In genomic region chr13:107587678-107588077, GRCm38 (mm10) we compare ENCODE assay signal across 22 mouse cellular contexts.
A peak's percentile ranks its signal among the peaks of the same experiment; 100 is the strongest.
DNase-seq lines count a peak whose midpoint lies in the region; ATAC-seq lines count a peak whose summit lies in the region.
"Had no signal": no experiment of that assay in that cellular context is flagged by ENCODE, and none has a peak within 500 bp of the region (broad histone marks: within the 10 kb centered on the region; RNA-seq: fewer than 3 reads in every experiment).

No protein-coding gene starts in this region.

- 0 out of 2 replicates have a peak, but pooled peaks have one; percentile 42 for ATAC-seq in forebrain, embryonic 11.5 days (replicated peaks; ENCODE audit: low FRiP score)
- 0 out of 2 replicates have a peak, but pooled peaks have one; percentile 54 for ATAC-seq in kidney, embryonic 16.5 days (ENCODE audit: low FRiP score, low TSS enrichment)
- ATAC-seq: CD4-positive, CD25-positive, alpha-beta regulatory T cell, adult 4 months; hindbrain, embryonic 16.5 days; inflammation-experienced regulatory T-cells, adult 6 months had no signal

- H3K4me1 ChIP-seq in forebrain, embryonic 11.5 days (replicated peaks; ENCODE audit: control insufficient read depth, insufficient read depth, low read length) = peaks cover 2% of the 10 kb centered on the region; the same call in 1 of the 2 replicates
- H3K4me1 ChIP-seq in forebrain, embryonic 10.5 days = peaks cover 35% of the 10 kb centered on the region
- peaks cover 4% of the 10 kb centered on the region; the same call in 1 of the 2 replicates for H3K4me1 ChIP-seq in kidney, embryonic 16.5 days (ENCODE audit: insufficient read depth, low read length)

- DNase-seq in forebrain, embryonic 11.5 days (ENCODE audit: low spot score) = no peak
- DNase-seq in forebrain, embryonic 10.5 days (ENCODE audit: extremely low spot score, low spot score) = no peak
- no peak for DNase-seq in kidney, postnatal 36 days
- DNase-seq in Muller cell, postnatal 12 days (ENCODE audit: inconsistent ontology term) = peak; percentile 44
- peak; percentile 34 for DNase-seq in telencephalon, adult 2 months (ENCODE audit: low read depth, low spot score)
- DNase-seq in testis, postnatal 10 days (ENCODE audit: low spot score) = no peak
- DNase-seq: adrenal gland, postnatal 10 days; B cell, adult 2 months; cerebellum, adult 11-12 months; cerebellum, adult 9-11 months; cerebellum, postnatal 36 days; gastrocnemius, postnatal 25 days; heart, postnatal 4 days had no signal

- H3K4me2 ChIP-seq in forebrain, embryonic 11.5 days (ENCODE audit: low read depth, low read length, severe bottlenecking) = no peak overlapping the region
- H3K4me2 ChIP-seq in kidney, embryonic 16.5 days (replicated peaks; ENCODE audit: low read depth, low read length) = no peak overlapping the region
- H3K4me2 ChIP-seq: embryonic facial prominence, embryonic 13.5 days; forebrain, embryonic 15.5 days; heart, embryonic 13.5 days; hindbrain, embryonic 12.5 days had no signal

- 72% methylated on average over 8 of the region's 8 CpGs for WGBS in forebrain, embryonic 11.5 days
- WGBS in forebrain, embryonic 10.5 days = 79% methylated on average over 8 of the region's 8 CpGs
- WGBS in kidney, embryonic 16.5 days = 25% methylated on average over 8 of the region's 8 CpGs

- H3K27ac ChIP-seq in forebrain, embryonic 11.5 days (ENCODE audit: low read depth, low read length) = no peak overlapping the region
- no peak overlapping the region for H3K27ac ChIP-seq in forebrain, embryonic 10.5 days
- no peak overlapping the region for H3K27ac ChIP-seq in kidney, embryonic 16.5 days (ENCODE audit: low read length)
- H3K27ac ChIP-seq: embryonic facial prominence, embryonic 13.5 days; forebrain, embryonic 15.5 days; heart, embryonic 13.5 days; hindbrain, embryonic 12.5 days had no signal

- no peaks in the 10 kb centered on the region for H3K36me3 ChIP-seq in forebrain, embryonic 11.5 days (ENCODE audit: control insufficient read depth, insufficient read depth, low read length)
- no peaks in the 10 kb centered on the region for H3K36me3 ChIP-seq in forebrain, embryonic 10.5 days (replicated peaks)
- no peaks in the 10 kb centered on the region for H3K36me3 ChIP-seq in kidney, embryonic 16.5 days (ENCODE audit: insufficient read depth, low read length)
- H3K36me3 ChIP-seq: embryonic facial prominence, embryonic 13.5 days; forebrain, embryonic 15.5 days; G1E; heart, embryonic 13.5 days; hindbrain, embryonic 12.5 days had no signal

- H3K9ac ChIP-seq in forebrain, embryonic 11.5 days (ENCODE audit: low read length) = no peak overlapping the region
- H3K9ac ChIP-seq in kidney, embryonic 16.5 days (replicated peaks; ENCODE audit: low read length) = no peak overlapping the region
- H3K9ac ChIP-seq: embryonic facial prominence, embryonic 13.5 days; forebrain, embryonic 15.5 days; heart, embryonic 13.5 days; hindbrain, embryonic 12.5 days had no signal

- no peaks in the 10 kb centered on the region for H3K27me3 ChIP-seq in forebrain, embryonic 11.5 days (ENCODE audit: control insufficient read depth, insufficient read depth, low read length)
- no peaks in the 10 kb centered on the region; the same call in 1 of the 2 replicates for H3K27me3 ChIP-seq in forebrain, embryonic 10.5 days (ENCODE audit: poor library complexity, severe bottlenecking)
- H3K27me3 ChIP-seq in kidney, embryonic 16.5 days (ENCODE audit: insufficient read depth, low read length) = no peaks in the 10 kb centered on the region
- H3K27me3 ChIP-seq: embryonic facial prominence, embryonic 13.5 days; forebrain, embryonic 15.5 days; heart, embryonic 13.5 days; hindbrain, embryonic 12.5 days had no signal

- no peak overlapping the region for H3K4me3 ChIP-seq in forebrain, embryonic 11.5 days (ENCODE audit: low read depth, low read length)
- H3K4me3 ChIP-seq in forebrain, embryonic 10.5 days = no peak overlapping the region
- H3K4me3 ChIP-seq in kidney, embryonic 16.5 days (ENCODE audit: low read length) = no peak overlapping the region
- H3K4me3 ChIP-seq: embryonic facial prominence, embryonic 13.5 days; forebrain, embryonic 15.5 days; heart, embryonic 13.5 days; hindbrain, embryonic 12.5 days had no signal

- H3K9me3 ChIP-seq in forebrain, embryonic 11.5 days (ENCODE audit: control insufficient read depth, low read length) = no peaks in the 10 kb centered on the region
- H3K9me3 ChIP-seq in forebrain, embryonic 10.5 days = no peaks in the 10 kb centered on the region
- no peaks in the 10 kb centered on the region for H3K9me3 ChIP-seq in kidney, embryonic 16.5 days (ENCODE audit: low read length)
- H3K9me3 ChIP-seq: embryonic facial prominence, embryonic 13.5 days; forebrain, embryonic 15.5 days; G1E; heart, embryonic 13.5 days; hindbrain, embryonic 12.5 days had no signal

Comparison
In these comparisons a context has a peak if more than half of its experiments do, and no peak if none do; other contexts are left out.
1. DNase-seq: peak in Muller cell, postnatal 12 days (single experiment) and telencephalon, adult 2 months (single experiment); none in forebrain, embryonic 11.5 days (single experiment), forebrain, embryonic 10.5 days (single experiment), kidney, postnatal 36 days (0 of 2) and testis, postnatal 10 days (single experiment).